Mouse (Mus musculus) thymus, postnatal 14 days (tissue): ENCODE results near the gene Odf3.

Experiments
- DNase-seq: peaks from one replicate; pipeline ENCODE4 v3.0.0; 2021

Odf3 gene

GRCm38 (mm10) chr7:140847755-140848580 is at the start of gene Odf3:
TSS of gene Odf3 (plus strand) at chr7:140847805.
- DNase-seq: no peak

DNA sequence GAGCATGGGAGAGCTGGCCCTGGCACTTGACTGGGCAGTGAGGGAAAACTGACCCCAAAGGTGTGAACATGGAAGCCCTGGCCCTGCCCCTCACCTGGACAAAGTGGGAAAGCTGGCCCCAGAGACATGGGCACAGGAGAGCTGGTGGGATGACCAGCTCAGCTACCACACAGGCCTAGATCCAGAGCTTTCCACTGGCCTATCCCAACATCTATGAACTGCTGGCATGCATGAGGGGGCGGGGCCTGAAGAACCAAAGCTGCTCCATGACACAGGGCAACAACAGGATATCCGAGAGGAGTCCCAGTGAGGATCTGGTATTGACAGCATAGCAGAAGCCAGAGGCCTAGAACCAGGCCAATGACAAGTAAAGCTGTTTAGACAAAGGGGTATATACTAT is 49.4 kb upstream of the Odf3 start:
- DNase-seq: no peak

GRCm38 (mm10) chr7:140802629-140803028 is 45.0 kb upstream of the Odf3 start:
- DNase-seq: no peak

GRCm38 (mm10) chr7:140805704-140806103 is 41.9 kb upstream of the Odf3 start:
- peak; percentile 56 for DNase-seq

DNA sequence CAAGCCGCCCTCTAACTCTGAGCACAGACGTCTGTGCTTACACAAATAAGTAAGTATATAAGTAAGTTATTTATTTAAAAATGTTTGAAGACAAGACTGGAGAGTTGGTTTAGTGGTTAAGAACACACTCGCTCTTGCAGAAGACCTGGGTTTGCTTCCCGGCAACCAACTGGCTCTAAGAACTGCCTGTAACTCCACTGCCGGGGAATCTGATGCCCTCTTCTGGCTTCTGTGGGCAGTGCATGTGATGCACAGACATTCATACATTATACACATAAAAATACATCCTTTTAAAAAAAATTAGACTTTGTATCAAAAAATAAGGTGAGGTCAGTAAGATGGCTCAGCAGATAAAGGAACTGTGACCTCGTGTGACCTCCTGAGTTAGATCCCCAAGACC is 37.1 kb upstream of the Odf3 start:
- DNase-seq: no peak

DNA sequence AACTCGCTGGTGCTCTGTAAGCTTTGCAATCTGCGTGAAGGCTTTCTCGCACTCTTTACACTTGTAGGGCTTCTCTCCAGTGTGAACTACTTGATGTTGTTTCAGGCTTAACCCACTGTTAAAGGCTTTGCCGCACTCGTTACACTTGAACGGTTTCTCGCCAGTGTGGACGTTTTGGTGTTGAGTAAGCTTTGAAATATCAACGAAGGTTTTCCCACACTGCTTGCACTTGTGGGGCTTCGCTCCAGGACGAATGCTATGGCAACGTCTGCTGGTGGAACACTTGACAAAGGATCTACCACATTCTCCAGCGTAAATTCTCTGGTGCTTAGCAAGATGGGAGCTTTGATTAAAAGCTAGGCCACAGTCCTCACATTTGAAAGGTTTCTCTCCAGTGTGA is 35.9 kb upstream of the Odf3 start:
- no peak for DNase-seq

DNA sequence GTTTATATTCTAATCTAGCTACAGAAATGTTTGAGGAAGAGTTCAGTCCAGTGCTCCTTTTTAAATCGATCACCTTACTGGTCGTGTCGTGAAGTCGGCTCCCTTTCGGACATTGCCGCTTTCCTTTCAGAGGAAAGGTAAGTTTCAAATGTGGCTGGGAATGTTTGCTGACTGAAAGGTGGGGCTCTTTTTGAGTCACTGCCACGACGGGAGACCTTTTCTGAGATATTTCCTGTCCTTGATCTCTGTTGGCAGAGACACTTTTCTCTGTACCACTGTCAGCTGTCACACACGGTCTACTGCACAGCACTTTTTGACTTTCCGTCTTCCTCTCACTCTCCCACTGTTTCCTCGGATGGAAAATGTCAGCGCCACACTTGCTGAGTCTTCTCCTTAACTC is 34.8 kb upstream of the Odf3 start:
- DNase-seq: no peak

DNA sequence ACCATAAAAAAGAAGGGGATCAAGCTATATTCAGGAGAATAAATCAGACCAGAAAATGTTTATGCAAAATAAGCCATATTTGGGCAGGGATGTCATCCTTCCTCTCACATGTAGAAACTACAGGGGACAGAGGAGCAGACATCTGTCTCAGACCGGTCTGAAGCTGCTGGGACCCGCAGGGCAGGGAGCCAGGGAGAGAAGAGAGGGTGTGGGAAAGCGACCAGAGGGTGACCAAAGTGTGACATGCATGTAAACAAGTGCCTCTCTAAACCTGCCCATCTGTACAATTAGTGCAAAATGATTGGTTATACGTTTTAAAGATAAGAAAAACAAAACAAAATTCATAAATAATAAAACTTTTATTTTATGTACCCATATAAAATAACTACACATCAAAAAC is 27.4 kb upstream of the Odf3 start:
- DNase-seq: no peak

GRCm38 (mm10) chr7:140821305-140821652 is 26.3 kb upstream of the Odf3 start:
- DNase-seq: no peak

- DNase-seq: no peak
Measured at GRCm38 (mm10) chr7:140821653-140822329, 25.8 kb upstream of the Odf3 start, which contains the start of gene Zfp941. TSS of gene Zfp941 (minus strand) at chr7:140822178.

GRCm38 (mm10) chr7:140822731-140823130 is 24.9 kb upstream of the Odf3 start:
- DNase-seq: no peak

- no peak for DNase-seq
Measured at GRCm38 (mm10) chr7:140828171-140828881, 19.3 kb upstream of the Odf3 start.

- no peak for DNase-seq
Measured at GRCm38 (mm10) chr7:140831447-140831846, 16.2 kb upstream of the Odf3 start.

GRCm38 (mm10) chr7:140833341-140833740 is 14.3 kb upstream of the Odf3 start:
- no peak for DNase-seq

- DNase-seq: no peak
Measured at GRCm38 (mm10) chr7:140834968-140835757, 12.4 kb upstream of the Odf3 start, which contains the start of gene Urah. TSS of gene Urah (plus strand) at chr7:140835018.

DNA sequence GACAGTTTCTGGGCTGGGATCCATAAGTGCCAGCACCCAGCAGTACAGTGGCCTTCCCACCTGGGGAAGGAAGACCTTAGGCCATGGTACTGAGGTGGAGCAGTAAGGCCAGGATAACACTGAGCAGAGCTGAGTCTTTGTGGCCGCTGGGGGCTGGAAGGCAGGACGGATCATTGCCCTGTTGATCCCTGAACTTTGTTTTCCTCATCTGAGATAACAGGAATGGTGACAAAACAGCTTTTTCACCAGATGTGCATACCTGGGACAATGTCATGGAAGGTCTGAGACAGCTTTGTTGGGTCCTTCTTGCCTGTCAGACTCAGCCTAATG is 11.9 kb upstream of the Odf3 start:
- DNase-seq: no peak

DNA sequence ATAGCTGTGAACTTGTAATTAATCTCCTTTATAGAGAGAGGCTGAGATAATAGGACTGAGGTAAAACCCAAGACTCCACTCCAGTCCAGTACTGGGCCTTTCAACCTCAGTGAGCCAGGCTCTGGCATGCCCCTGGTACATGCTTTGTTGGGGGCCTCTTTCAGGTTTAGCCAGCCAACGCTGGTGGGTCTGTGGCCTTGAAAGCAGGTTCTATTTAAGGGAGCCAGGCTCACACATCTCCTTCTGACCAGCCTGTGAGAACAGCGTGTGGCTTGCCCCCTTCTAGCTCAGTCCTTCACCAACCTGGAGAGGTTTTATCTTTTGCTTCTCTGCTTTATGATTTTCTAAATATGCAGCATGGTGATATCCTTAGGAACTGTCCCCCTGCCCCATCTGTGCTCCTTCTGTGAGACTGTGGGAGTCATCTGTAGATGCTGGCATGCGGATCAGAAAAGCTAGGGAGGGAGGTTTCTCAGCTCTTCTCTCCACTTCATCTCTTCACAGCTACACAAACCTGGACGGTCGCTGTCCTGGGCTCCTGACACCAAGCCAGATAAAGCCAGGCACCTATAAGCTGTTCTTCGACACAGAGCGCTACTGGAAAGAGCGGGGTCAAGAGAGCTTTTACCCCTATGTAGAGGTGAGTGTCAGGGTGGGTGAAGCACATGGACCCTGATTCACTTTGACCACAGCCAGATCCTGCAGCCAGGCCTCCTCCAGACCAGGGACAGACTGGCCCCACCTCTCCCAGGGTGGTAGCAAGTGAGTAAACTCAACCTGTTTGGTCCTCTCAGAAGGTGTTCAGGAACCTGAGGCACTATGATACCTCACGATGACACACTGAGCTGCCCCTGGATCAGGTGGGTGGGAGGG is 11.1 kb upstream of the Odf3 start:
- no peak for DNase-seq

DNA sequence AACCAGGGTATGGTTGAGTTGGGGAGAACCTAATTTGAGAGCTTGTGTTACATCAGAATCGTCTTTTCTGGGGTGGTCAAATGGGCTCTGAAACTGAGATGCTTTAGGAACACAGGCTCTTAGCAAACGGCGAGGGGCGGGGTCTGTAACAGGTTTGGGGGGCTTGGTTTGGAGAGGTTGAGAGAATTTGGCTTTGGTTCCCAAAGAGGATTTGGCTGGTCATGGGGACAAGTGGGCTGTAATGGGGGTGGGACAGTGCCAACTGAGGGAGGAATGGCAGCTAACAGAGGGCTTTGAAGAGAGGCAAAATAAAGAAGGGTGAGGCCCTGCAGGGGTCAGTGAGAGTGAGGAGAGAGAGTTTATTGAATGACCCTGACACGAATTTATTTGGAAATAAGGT is 8.0 kb upstream of the Odf3 start:
- no peak for DNase-seq

DNA sequence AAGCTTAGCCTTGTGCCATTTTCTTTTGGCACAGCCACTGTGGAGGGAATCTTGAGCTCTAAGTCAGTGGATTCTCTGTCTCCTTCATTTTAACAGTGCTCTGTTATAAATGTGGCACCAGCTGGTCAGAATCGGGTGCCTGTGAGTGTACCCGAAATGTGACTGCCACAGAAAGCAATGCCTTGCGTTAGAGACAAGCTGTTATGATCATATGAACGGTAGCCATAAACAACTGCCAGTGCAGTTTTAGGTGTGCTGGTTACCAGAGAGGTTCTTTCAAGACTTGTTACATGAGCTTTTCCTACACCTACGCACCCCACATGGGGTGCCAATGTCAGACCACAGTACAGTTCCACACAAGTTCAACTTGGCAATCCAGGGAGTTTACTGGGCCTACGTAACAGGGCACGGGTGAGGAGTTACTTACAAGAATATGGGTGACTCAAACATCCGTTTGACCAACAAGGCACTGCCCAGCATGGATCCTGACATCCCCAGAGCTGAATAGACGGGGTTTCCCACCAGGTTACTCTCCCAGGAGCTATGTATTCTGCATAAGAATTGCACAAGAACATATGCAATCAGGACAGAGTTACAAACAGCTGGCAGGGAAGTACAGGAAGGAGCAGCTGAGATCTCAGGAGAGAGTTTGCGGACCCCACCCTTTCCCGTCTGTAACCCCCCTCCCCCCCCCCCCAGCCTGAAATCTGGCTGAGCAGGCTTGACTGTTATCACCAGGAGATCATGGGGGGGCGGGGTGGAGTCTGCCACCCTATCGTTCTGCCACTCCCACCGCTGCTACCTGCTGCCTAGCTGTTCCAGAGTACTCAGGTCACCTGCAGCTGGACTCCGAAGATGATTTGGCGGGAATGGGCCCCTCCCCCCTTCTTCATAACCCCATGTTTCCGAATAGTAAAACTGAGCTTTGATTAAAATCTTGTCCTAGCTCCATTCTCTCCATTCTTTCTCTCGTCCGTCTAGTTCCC is 6.6 kb upstream of the Odf3 start:
- no peak for DNase-seq

DNA sequence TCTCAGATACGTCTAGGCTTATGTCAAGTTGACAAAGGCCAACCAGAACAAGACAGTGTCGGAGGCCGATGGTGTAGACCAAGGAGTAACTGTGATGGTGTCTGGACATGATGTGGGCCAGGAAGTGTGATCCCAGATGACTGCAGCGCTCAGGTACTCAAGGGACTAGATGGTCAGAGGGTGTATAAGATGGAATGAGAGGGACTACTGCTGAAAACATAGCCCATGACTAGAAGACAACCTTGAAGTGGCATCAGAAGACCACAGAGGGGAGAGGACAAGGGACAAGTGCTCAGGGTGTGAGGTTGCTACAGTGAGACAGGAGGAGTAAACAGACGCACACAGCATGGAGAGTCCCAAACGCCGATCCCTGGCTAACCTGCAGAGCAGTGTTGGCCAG is 3.8 kb upstream of the Odf3 start:
- no peak for DNase-seq
